27 mouse cellular contexts compared by ENCODE assay signal in the genomic region with DNA sequence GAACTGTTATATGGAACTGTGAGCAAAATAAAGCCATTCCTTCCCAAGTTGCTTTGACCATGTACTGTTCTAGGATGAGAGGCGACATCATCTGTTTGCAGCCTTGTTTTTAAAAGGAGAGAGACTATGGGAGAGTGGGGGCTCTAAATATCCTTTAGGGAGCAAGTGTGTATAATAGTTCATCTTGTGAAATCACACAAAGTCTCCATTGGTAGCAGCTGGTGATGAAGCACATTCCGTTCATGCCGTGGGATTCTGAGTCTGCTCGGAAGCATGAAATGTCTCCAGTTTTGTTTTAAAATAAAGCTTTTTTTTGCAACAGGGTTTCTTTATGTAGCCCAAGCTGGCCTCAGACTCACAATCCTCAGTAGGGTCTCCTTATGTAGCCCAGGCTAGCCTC. TPM values are rescaled to one million over a fixed set of nuclear protein-coding genes. Genes with fewer than 3 reads are reported as not detected.
DNase-seq lines count a peak whose midpoint lies in the region; ATAC-seq and TF ChIP-seq lines count a peak whose summit lies in the region.
"Had no signal": no experiment of that assay in that cellular context is flagged by ENCODE, and none has a peak within 500 bp of the region (broad histone marks: within the 10 kb centered on the region; RNA-seq: fewer than 3 reads in every experiment).

No protein-coding gene starts in this region.

- H3K4me1 ChIP-seq in testis, adult 2 months (ENCODE audit: control insufficient read depth, insufficient read depth, low read length), result peaks cover 11% of the 10 kb centered on the region
- H3K4me1 ChIP-seq in liver, postnatal 0 days (ENCODE audit: insufficient read depth), result peaks cover 13% of the 10 kb centered on the region; the same call in 1 of the 2 replicates

- no peaks in the 10 kb centered on the region for H3K36me3 ChIP-seq in testis, adult 2 months (ENCODE audit: control insufficient read depth, insufficient read depth, low read length)
- H3K36me3 ChIP-seq in liver, postnatal 0 days (replicated peaks; ENCODE audit: insufficient read depth, low read length), result no peaks in the 10 kb centered on the region
- H3K36me3 ChIP-seq: embryonic facial prominence, embryonic 13.5 days; embryonic facial prominence, embryonic 15.5 days; forebrain, embryonic 10.5 days; forebrain, embryonic 12.5 days had no signal

- 82% methylated on average over 4 of the region's 4 CpGs for WGBS in liver, postnatal 0 days (ENCODE audit: insufficient replicate concordance)

- H3K9ac ChIP-seq in liver, postnatal 0 days (replicated peaks), result no peak overlapping the region
- H3K9ac ChIP-seq: embryonic facial prominence, embryonic 13.5 days; embryonic facial prominence, embryonic 15.5 days; forebrain, embryonic 12.5 days had no signal

- ATAC-seq in liver, postnatal 0 days, result no peak
- ATAC-seq: forebrain, embryonic 14.5 days; forebrain, embryonic 16.5 days had no signal

- TF ChIP-seq EP300 in liver, postnatal 0 days (IDR thresholded peaks at IDR 0.05; ENCODE audit: low read depth), result no peak

- no peak for TF ChIP-seq CTCF in layer of hippocampus, adult 2 months (conservative IDR thresholded peaks at IDR 0.05)
- no peak for TF ChIP-seq CTCF in testis, adult 2 months (IDR thresholded peaks at IDR 0.05; ENCODE audit: control insufficient read depth, insufficient read depth, insufficient replicate concordance, low read depth, low read length)
- TF ChIP-seq CTCF in liver, postnatal 0 days (IDR thresholded peaks at IDR 0.05; ENCODE audit: low read depth), result no peak

- no peak for DNase-seq in layer of hippocampus, adult 2 months (ENCODE audit: low spot score in 2 of 2)
- no peak for DNase-seq in layer of hippocampus, adult 11-12 months (ENCODE audit: low spot score)
- DNase-seq in testis, postnatal 14 days (ENCODE audit: low spot score), result no peak
- DNase-seq in NIH3T3 (ENCODE audit: low read depth), result peak; percentile 75
- DNase-seq in fibroblast of lung, adult 2 months (ENCODE audit: low read depth), result peak; percentile 56
- no peak for DNase-seq in liver, postnatal 0 days
- DNase-seq in kidney, adult 11 months, result no peak
- DNase-seq: adrenal gland, adult 2 months; adrenal gland, postnatal 10 days; adrenal gland, postnatal 25 days; cerebellum, adult 11 months; cerebellum, adult 18-20 months; cerebellum, adult 8-10 months; cerebellum, adult 9-11 months; cerebellum, postnatal 14 days; cerebellum, postnatal 36 days; embryo, embryonic 11 days had no signal

- no peak overlapping the region for H3K4me3 ChIP-seq in layer of hippocampus, adult 2 months
- peak overlapping the region; percentile 87 for H3K4me3 ChIP-seq in testis, adult 2 months (ENCODE audit: control insufficient read depth, low read depth, low read length)
- H3K4me3 ChIP-seq in liver, postnatal 0 days (ENCODE audit: low read depth, low read length), result no peak overlapping the region
- H3K4me3 ChIP-seq: embryonic facial prominence, embryonic 13.5 days; embryonic facial prominence, embryonic 15.5 days; forebrain, embryonic 10.5 days; forebrain, embryonic 12.5 days had no signal

- no peaks in the 10 kb centered on the region for H3K9me3 ChIP-seq in liver, postnatal 0 days (ENCODE audit: low read length)
- H3K9me3 ChIP-seq: embryonic facial prominence, embryonic 13.5 days; embryonic facial prominence, embryonic 15.5 days; forebrain, embryonic 10.5 days; forebrain, embryonic 12.5 days had no signal

- TF ChIP-seq POLR2A in testis, adult 2 months (IDR thresholded peaks at IDR 0.05; ENCODE audit: control insufficient read depth, low read depth, low read length), result no peak

- peaks cover 2% of the 10 kb centered on the region for H3K27me3 ChIP-seq in testis, adult 2 months (ENCODE audit: control insufficient read depth, insufficient read depth, low read length)
- H3K27me3 ChIP-seq in liver, postnatal 0 days (ENCODE audit: insufficient read depth, low read length), result no peaks in the 10 kb centered on the region

- H3K27ac ChIP-seq in layer of hippocampus, adult 2 months, result peak overlapping the region; percentile 91
- no peak overlapping the region for H3K27ac ChIP-seq in testis, adult 2 months (ENCODE audit: control insufficient read depth, insufficient read depth, low read depth, low read length)
- no peak overlapping the region for H3K27ac ChIP-seq in liver, postnatal 0 days (ENCODE audit: low read depth)
- H3K27ac ChIP-seq: embryonic facial prominence, embryonic 13.5 days; embryonic facial prominence, embryonic 15.5 days; forebrain, embryonic 10.5 days; forebrain, embryonic 12.5 days had no signal

- no peak overlapping the region for H3K4me2 ChIP-seq in liver, postnatal 0 days (ENCODE audit: low read depth, low read length)
- H3K4me2 ChIP-seq: embryonic facial prominence, embryonic 13.5 days; embryonic facial prominence, embryonic 15.5 days; forebrain, embryonic 12.5 days had no signal

RNA-seq across cellular contexts. Expression of a gene that starts 2.6 kb away (rescaled TPM):
- 10 to 100 TPM; 16.3 to 18.7 TPM for total RNA-seq in layer of hippocampus, adult 2 months (2021)
- polyA plus RNA-seq in testis, adult 2 months (2012; rRNA removed), result 51.7 and 65.0 TPM in 2 replicates
- 0.06 TPM in 1 of 2 replicates, not detected in the other for polyA plus RNA-seq in liver, postnatal 0 days (2015; fragmentation: Nextera tagmentation; extraction: Ambion mirVana)
- total RNA-seq: common myeloid progenitor, adult 5-6 weeks; MEL had no signal

RNA-seq across cellular contexts. Expression of a gene that starts 36.4 kb away (rescaled TPM):
- 10 to 100 TPM; 29.9 to 33.8 TPM for total RNA-seq in layer of hippocampus, adult 2 months (2021)
- polyA plus RNA-seq in testis, adult 2 months (2012; rRNA removed), result 7.6 and 7.7 TPM in 2 replicates
- polyA plus RNA-seq in liver, postnatal 0 days (2015; fragmentation: Nextera tagmentation; extraction: Ambion mirVana), result 22.4 and 45.6 TPM in 2 replicates
- total RNA-seq: common myeloid progenitor, adult 5-6 weeks; MEL had no signal
- polyA plus RNA-seq: C2C12 had no signal

RNA-seq across cellular contexts. Expression of a gene that starts 56.7 kb away (rescaled TPM):
- total RNA-seq in layer of hippocampus, adult 2 months (2021), result 10 to 100 TPM; 29.5 to 29.9 TPM
- 5.3 and 5.4 TPM in 2 replicates for polyA plus RNA-seq in testis, adult 2 months (2012; rRNA removed)
- polyA plus RNA-seq in liver, postnatal 0 days (2015; fragmentation: Nextera tagmentation; extraction: Ambion mirVana), result 2.1 and 2.8 TPM in 2 replicates

Comparison
In these comparisons a context has a peak if more than half of its experiments do, and no peak if none do; other contexts are left out.
1. DNase-seq: peak in NIH3T3 (single experiment) and fibroblast of lung, adult 2 months (single experiment); none in layer of hippocampus, adult 2 months (0 of 2), layer of hippocampus, adult 11-12 months (single experiment), testis, postnatal 14 days (single experiment), liver, postnatal 0 days (single experiment) and kidney, adult 11 months (single experiment).
2. RNA of a gene that starts 2.6 kb away (polyA plus RNA-seq): 51.7 to 65.0 TPM in testis, adult 2 months; 0.06 TPM in liver, postnatal 0 days; every median in the first group is over 10 times any median in the second.